29 mouse cellular contexts compared by ENCODE assay signal in genomic region chr12:76608241-76608640, GRCm38 (mm10).
DNase-seq lines count a peak whose midpoint lies in the region; ATAC-seq and TF ChIP-seq lines count a peak whose summit lies in the region.
"Had no signal": no experiment of that assay in that cellular context is flagged by ENCODE, and none has a peak within 500 bp of the region (broad histone marks: within the 10 kb centered on the region; RNA-seq: fewer than 3 reads in every experiment).

No protein-coding gene starts in this region.

- WGBS in hindbrain, postnatal 0 days: 65% methylated on average over 11 of the region's 11 CpGs
- 73% methylated on average over 11 of the region's 11 CpGs for WGBS in hindbrain, embryonic 14.5 days

- ATAC-seq in cerebellum, adult (ENCODE audit: insufficient number of reproducible peaks, low FRiP score, low TSS enrichment): no peak
- peak; percentile 44; the same call in 1 of the 2 replicates for ATAC-seq in hindbrain, postnatal 0 days
- no peak for ATAC-seq in hindbrain, embryonic 14.5 days (ENCODE audit: low FRiP score)
- ATAC-seq: forebrain, embryonic 15.5 days; liver, embryonic 12.5 days had no signal

- H3K27ac ChIP-seq in hindbrain, postnatal 0 days: no peak overlapping the region
- H3K27ac ChIP-seq in hindbrain, embryonic 14.5 days: no peak overlapping the region
- H3K27ac ChIP-seq: embryonic facial prominence, embryonic 13.5 days; forebrain, embryonic 15.5 days; limb, embryonic 13.5 days; liver, embryonic 12.5 days; midbrain, embryonic 12.5 days; neural tube, embryonic 13.5 days; stomach, postnatal 0 days had no signal

- DNase-seq in cerebellum, postnatal 10 days: peak; percentile 82 to 88
- DNase-seq in hindbrain, postnatal 0 days (ENCODE audit: low spot score): peak; percentile 74
- no peak for DNase-seq in hindbrain, embryonic 14.5 days (ENCODE audit: low spot score)
- DNase-seq in ovary, postnatal 36 days (ENCODE audit: low spot score): peak; percentile 41
- DNase-seq in ovary, postnatal 10 days (ENCODE audit: low spot score): no peak
- DNase-seq in lung, adult 18-20 months: no peak
- DNase-seq: adrenal gland, adult 2 months; embryo, embryonic 11 days; gastrocnemius, postnatal 10 days; heart, adult 11 months; heart, postnatal 10 days; kidney, adult 9 months; kidney, postnatal 14 days; layer of hippocampus, postnatal 36 days; lung, adult 2 months; lung, postnatal 14 days; thymus, adult 2 months; thymus, postnatal 4 days had no signal

- no peaks in the 10 kb centered on the region for H3K27me3 ChIP-seq in hindbrain, postnatal 0 days (ENCODE audit: insufficient read depth, low read length)
- H3K27me3 ChIP-seq in hindbrain, embryonic 14.5 days (ENCODE audit: control insufficient read depth, insufficient read depth, low read length): no peaks in the 10 kb centered on the region
- H3K27me3 ChIP-seq: embryonic facial prominence, embryonic 13.5 days; forebrain, embryonic 15.5 days; liver, embryonic 12.5 days; midbrain, embryonic 12.5 days; neural tube, embryonic 13.5 days had no signal

- H3K9me3 ChIP-seq in hindbrain, postnatal 0 days (ENCODE audit: low read length): no peaks in the 10 kb centered on the region
- no peaks in the 10 kb centered on the region for H3K9me3 ChIP-seq in hindbrain, embryonic 14.5 days (ENCODE audit: control insufficient read depth, low read length)
- H3K9me3 ChIP-seq: embryonic facial prominence, embryonic 13.5 days; forebrain, embryonic 15.5 days; G1E; limb, embryonic 13.5 days; liver, embryonic 12.5 days; midbrain, embryonic 12.5 days; neural tube, embryonic 13.5 days had no signal

- 0 out of 2 replicates have a peak overlapping the region, but pooled peaks have one; percentile 13 for H3K4me2 ChIP-seq in hindbrain, postnatal 0 days (ENCODE audit: low read depth, low read length)
- no peak overlapping the region for H3K4me2 ChIP-seq in hindbrain, embryonic 14.5 days (replicated peaks)
- H3K4me2 ChIP-seq: embryonic facial prominence, embryonic 13.5 days; forebrain, embryonic 15.5 days; heart, embryonic 11.5 days; limb, embryonic 13.5 days; liver, embryonic 12.5 days; midbrain, embryonic 12.5 days; neural tube, embryonic 13.5 days had no signal

- 0 out of 2 replicates have a peak, but pooled peaks cover 3% of the 10 kb centered on the region for H3K4me1 ChIP-seq in hindbrain, postnatal 0 days (ENCODE audit: insufficient read depth, low read length)
- H3K4me1 ChIP-seq in hindbrain, embryonic 14.5 days (replicated peaks; ENCODE audit: control insufficient read depth, insufficient read depth, low read length): no peaks in the 10 kb centered on the region
- H3K4me1 ChIP-seq: embryonic facial prominence, embryonic 13.5 days; forebrain, embryonic 15.5 days; liver, embryonic 12.5 days; midbrain, embryonic 12.5 days; neural tube, embryonic 13.5 days had no signal

- peak; percentile 35 for TF ChIP-seq CTCF in hindbrain, postnatal 0 days (IDR thresholded peaks at IDR 0.05; ENCODE audit: low read depth)

- H3K36me3 ChIP-seq in hindbrain, postnatal 0 days (ENCODE audit: insufficient read depth, low read length): 0 out of 2 replicates have a peak, but pooled peaks cover 9% of the 10 kb centered on the region
- no peaks in the 10 kb centered on the region for H3K36me3 ChIP-seq in hindbrain, embryonic 14.5 days (replicated peaks; ENCODE audit: control insufficient read depth, insufficient read depth)
- H3K36me3 ChIP-seq: embryonic facial prominence, embryonic 13.5 days; forebrain, embryonic 15.5 days; limb, embryonic 13.5 days; midbrain, embryonic 12.5 days; neural tube, embryonic 13.5 days had no signal

- no peak overlapping the region for H3K9ac ChIP-seq in hindbrain, postnatal 0 days (replicated peaks; ENCODE audit: low read length)
- H3K9ac ChIP-seq in hindbrain, embryonic 14.5 days: no peak overlapping the region
- H3K9ac ChIP-seq: embryonic facial prominence, embryonic 13.5 days; forebrain, embryonic 15.5 days; limb, embryonic 13.5 days; liver, embryonic 12.5 days; midbrain, embryonic 12.5 days; neural tube, embryonic 13.5 days had no signal

- no peak overlapping the region for H3K4me3 ChIP-seq in hindbrain, postnatal 0 days (ENCODE audit: low read length)
- H3K4me3 ChIP-seq in hindbrain, embryonic 14.5 days (replicated peaks; ENCODE audit: low read length): no peak overlapping the region
- H3K4me3 ChIP-seq: embryonic facial prominence, embryonic 13.5 days; erythroblast, embryonic 14.5 days; forebrain, embryonic 15.5 days; limb, embryonic 13.5 days; liver, embryonic 12.5 days; midbrain, embryonic 12.5 days; neural tube, embryonic 13.5 days had no signal

Comparison
In these comparisons a context has a peak if more than half of its experiments do, and no peak if none do; other contexts are left out.
1. DNase-seq: peak in cerebellum, postnatal 10 days (2 of 2), hindbrain, postnatal 0 days (single experiment) and ovary, postnatal 36 days (single experiment); none in hindbrain, embryonic 14.5 days (single experiment), ovary, postnatal 10 days (single experiment) and lung, adult 18-20 months (0 of 2).